Mouse (Mus musculus) thymus, postnatal 0 days (tissue): ENCODE data around the gene Fabp1. TPM values are rescaled to one million over a fixed set of nuclear protein-coding genes. Genes with fewer than 3 reads are reported as not detected.
A peak's percentile ranks its signal among the peaks of the same experiment; 100 is the strongest.

ENCODE experiments used
- DNase-seq: peaks from one replicate; pipeline ENCODE4 v3.0.0-alpha.2; 2015; ENCODE audit warnings: low spot score
- polyA plus RNA-seq: library from polyadenylated mRNA; unstranded; fragments of >200 nt; fragmentation: Nextera tagmentation; extraction: Ambion mirVana; gene quantifications from 2 replicates; pipeline ENCODE4 v1.2.1, GENCODE M21; 2015

Gene Fabp1
- 1.3 and 2.3 TPM in 2 replicates for polyA plus RNA-seq

DNA sequence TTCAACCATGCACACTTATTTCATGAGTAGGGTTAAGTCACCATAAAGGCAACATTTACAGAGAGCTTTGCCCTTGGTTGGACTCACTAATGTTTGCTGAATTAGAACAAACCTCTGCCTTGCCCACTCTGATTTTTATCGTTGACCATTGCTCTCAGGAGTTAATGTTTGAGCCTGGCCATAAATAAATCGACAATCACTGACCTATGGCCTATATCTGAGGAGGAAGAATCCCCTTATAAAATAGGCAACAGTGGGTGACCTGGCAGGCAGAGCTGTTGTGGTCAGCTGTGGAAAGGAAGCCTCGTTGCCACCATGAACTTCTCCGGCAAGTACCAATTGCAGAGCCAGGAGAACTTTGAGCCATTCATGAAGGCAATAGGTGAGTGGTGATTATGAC is at the start of gene Fabp1:
TSS of gene Fabp1 (plus strand) at position 216 of the 400 bp plus-strand sequence.
- no peak for DNase-seq

- DNase-seq = no peak
Observed at GRCm38 (mm10) chr6:71151098-71151497, 48.5 kb upstream of the Fabp1 start.

GRCm38 (mm10) chr6:71153486-71153885 is 46.1 kb upstream of the Fabp1 start:
- DNase-seq = no peak

DNA sequence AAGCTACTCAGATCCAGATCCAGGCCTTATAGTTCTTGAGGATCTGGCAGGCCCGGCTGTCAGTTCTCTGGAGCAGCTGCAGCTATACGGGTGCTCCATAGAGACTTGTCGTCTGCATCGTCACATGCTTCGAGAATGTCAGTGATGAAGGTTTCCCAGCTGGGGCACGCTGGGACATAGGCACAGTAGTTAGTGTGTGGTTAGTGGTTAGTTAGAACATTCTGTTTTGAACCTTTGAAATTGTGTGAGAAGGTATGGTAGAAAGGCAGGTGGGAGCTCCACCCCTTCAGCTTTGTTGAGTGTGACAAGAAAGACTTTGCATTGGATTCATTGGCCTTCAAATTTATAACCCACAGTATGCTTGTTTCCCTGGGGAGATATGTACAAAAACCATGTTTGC is 44.8 kb upstream of the Fabp1 start:
- peak; percentile 91 for DNase-seq

DNA sequence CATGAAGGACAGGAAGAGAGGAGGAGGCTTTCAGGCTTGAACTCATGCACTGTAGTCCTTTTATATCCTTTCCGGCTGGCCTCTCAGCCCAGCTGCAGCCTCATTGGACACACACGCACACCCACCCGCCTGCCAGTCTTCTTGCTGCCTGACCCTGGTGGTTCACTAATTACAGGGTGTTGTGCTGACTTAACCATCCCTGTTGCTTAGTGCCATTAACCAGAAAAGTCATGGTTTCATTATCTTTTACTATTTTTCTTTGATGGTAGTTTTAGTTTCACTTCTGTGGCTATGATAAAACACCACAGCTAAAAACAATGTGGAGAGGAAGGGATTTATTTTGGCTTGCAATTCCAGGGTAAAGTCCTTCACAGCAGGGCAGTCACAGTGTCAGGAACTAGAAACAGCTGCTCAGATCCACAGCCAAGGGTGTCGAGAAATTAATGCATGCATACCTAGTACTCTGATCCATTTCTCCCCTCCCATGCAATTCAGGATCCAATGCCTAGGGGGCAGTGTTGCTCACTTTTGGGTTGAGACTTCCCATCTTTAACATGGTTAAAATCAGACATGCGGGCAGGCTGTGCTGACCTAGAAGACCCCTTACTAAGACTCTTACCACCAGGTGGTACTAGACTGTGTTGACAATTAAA is 42.8 kb upstream of the Fabp1 start:
- DNase-seq = peak; percentile 64

GRCm38 (mm10) chr6:71161290-71161689 is 38.3 kb upstream of the Fabp1 start:
- DNase-seq = no peak

GRCm38 (mm10) chr6:71162269-71162668 is 37.4 kb upstream of the Fabp1 start:
- no peak for DNase-seq

GRCm38 (mm10) chr6:71164394-71164793 is 35.2 kb upstream of the Fabp1 start:
- peak; percentile 81 for DNase-seq

- peak; percentile 83 for DNase-seq
Observed at GRCm38 (mm10) chr6:71166551-71167169, 33.0 kb upstream of the Fabp1 start.

DNA sequence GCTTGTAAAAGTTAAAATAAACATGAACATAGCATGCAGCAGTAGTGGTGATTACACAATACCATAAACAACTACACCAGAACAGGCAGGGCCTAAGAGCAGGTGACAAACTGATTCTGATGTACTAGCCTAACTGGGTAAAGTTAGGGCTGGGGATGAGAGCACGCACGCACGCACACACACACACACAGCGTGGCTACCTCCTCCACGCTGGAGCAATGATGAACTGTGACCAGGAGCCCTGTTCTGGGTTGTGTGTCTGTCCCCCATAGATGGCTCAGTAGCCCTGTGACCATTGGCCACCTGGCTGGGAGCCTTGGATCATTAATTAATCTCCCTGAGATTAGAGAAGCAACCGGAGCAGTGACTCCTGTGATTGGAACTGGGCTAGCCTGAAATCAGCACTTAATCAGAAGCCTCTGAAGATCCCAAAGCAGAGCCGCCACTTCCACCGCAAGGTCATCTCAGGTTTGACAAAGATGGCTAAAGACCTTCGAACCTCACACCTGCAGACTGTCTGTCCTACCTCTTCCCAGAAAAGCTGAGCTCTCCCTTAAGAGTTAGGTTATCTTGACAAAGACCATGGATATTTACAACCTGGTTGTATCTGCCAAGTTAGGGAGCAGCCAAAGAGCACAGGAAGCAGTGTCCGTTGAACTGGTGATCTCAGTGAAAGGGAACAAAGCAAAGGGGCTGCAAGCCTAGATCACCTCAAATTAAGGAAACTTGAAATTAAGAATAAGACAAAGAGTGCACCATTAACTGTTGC is 26.6 kb upstream of the Fabp1 start:
- DNase-seq = no peak

GRCm38 (mm10) chr6:71180596-71180995 is 19.0 kb upstream of the Fabp1 start:
- DNase-seq = no peak

GRCm38 (mm10) chr6:71184941-71185604 is 14.6 kb upstream of the Fabp1 start:
- DNase-seq = no peak

GRCm38 (mm10) chr6:71189578-71189977 is 10.0 kb upstream of the Fabp1 start:
- no peak for DNase-seq

DNA sequence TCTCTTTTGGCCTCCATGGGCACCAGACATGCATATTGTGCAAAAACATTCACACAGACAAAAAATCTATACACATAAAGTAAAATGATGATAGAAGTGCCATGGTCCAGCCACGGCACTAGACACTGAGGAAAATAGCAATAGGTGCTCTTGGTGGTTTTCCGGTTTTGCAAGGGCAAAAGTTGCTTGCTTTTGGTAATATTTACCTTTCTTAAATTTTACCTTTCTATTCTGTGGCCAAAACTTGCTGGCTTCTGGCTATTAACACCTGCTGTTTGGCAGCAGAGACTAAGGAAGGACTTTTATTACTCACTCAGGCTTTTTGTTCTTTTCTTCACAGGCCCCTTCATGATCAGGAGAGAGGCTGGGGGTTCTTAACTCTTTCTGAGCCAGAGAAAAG is 9.1 kb upstream of the Fabp1 start:
- no peak for DNase-seq

- DNase-seq = no peak
Observed at GRCm38 (mm10) chr6:71193151-71193740, 6.4 kb upstream of the Fabp1 start.

- DNase-seq = no peak
Observed at GRCm38 (mm10) chr6:71196107-71196506, 3.5 kb upstream of the Fabp1 start.

GRCm38 (mm10) chr6:71197636-71198535 is 1.7 kb upstream of the Fabp1 start:
- DNase-seq = no peak

GRCm38 (mm10) chr6:71201925-71202324 is 2.3 kb downstream of the Fabp1 start:
- no peak for DNase-seq

DNA sequence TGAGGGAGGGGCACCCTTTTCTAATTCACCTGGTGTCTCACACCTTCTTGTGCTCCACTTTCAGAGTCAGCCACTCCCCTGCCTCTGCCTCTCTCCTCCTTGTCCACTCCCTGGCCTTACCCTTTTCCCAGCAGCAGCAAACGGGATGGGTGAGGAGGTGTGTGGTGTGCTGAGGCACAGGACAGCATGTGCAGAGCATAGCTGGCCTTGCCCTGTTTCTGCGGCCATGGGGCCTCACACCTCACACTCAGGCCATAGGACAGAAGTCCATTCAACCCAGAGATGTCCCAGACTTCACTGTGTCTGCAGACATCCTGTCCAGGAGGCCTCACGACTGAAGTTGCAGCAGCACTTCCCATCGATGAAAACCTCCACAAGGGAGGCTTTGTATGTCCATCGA is 4.0 kb downstream of the Fabp1 start:
- DNase-seq = no peak

- DNase-seq = no peak
Observed at GRCm38 (mm10) chr6:71204166-71204565, 4.5 kb downstream of the Fabp1 start.
